Comparison of ENCODE assay signal across 9 mouse cellular contexts in genomic region chr6:84697474-84698287, GRCm38 (mm10).
A peak's percentile ranks its signal among the peaks of the same experiment; 100 is the strongest.
DNase-seq lines count a peak whose midpoint lies in the region; ATAC-seq lines count a peak whose summit lies in the region.
"Had no signal": no experiment of that assay in that cellular context is flagged by ENCODE, and none has a peak within 500 bp of the region (broad histone marks: within the 10 kb centered on the region; RNA-seq: fewer than 3 reads in every experiment).

No protein-coding gene starts in this region.

- ATAC-seq in kidney, embryonic 16.5 days (ENCODE audit: low FRiP score, low TSS enrichment): peak; percentile 73
- ATAC-seq in monocyte, adult 5-6 weeks (replicated peaks; ENCODE audit: insufficient number of reproducible peaks, low FRiP score, low TSS enrichment, poor library complexity, severe bottlenecking): no peak
- no peak for ATAC-seq in erythroblast, adult 5-6 weeks (replicated peaks; ENCODE audit: low FRiP score, poor library complexity, severe bottlenecking)

- DNase-seq in adrenal gland, postnatal 25 days: peak; percentile 39
- peak; percentile 78 for DNase-seq in heart, adult 8-10 months (ENCODE audit: low spot score)
- peak; percentile 45 for DNase-seq in ovary, postnatal 36 days (ENCODE audit: low spot score)
- no peak for DNase-seq in cerebellum, adult 9-11 months
- DNase-seq in frontal cortex, postnatal 10 days (ENCODE audit: low spot score in 2 of 2): no peak

- WGBS in kidney, embryonic 16.5 days: 25% methylated on average over 9 of the region's 9 CpGs

- H3K4me3 ChIP-seq in kidney, embryonic 16.5 days (ENCODE audit: low read length): no peak overlapping the region
- H3K4me3 ChIP-seq: limb, embryonic 15.5 days had no signal

- H3K27ac ChIP-seq in kidney, embryonic 16.5 days (ENCODE audit: low read length): peak overlapping the region; percentile 48; the same call in 1 of the 2 replicates
- H3K27ac ChIP-seq: limb, embryonic 15.5 days had no signal

- H3K9ac ChIP-seq in kidney, embryonic 16.5 days (replicated peaks; ENCODE audit: low read length): peak overlapping the region; percentile 28; the same call in 1 of the 2 replicates
- H3K9ac ChIP-seq: limb, embryonic 15.5 days had no signal

- no peaks in the 10 kb centered on the region for H3K9me3 ChIP-seq in kidney, embryonic 16.5 days (ENCODE audit: low read length)
- H3K9me3 ChIP-seq: limb, embryonic 15.5 days had no signal

- H3K4me2 ChIP-seq in kidney, embryonic 16.5 days (replicated peaks; ENCODE audit: low read depth, low read length): no peak overlapping the region
- H3K4me2 ChIP-seq: limb, embryonic 15.5 days had no signal

- peaks cover 38% of the 10 kb centered on the region for H3K4me1 ChIP-seq in kidney, embryonic 16.5 days (ENCODE audit: insufficient read depth, low read length)

- H3K27me3 ChIP-seq in kidney, embryonic 16.5 days (ENCODE audit: insufficient read depth, low read length): no peaks in the 10 kb centered on the region
- H3K27me3 ChIP-seq: limb, embryonic 15.5 days had no signal

- H3K36me3 ChIP-seq in kidney, embryonic 16.5 days (ENCODE audit: insufficient read depth, low read length): no peaks in the 10 kb centered on the region
- H3K36me3 ChIP-seq: limb, embryonic 15.5 days had no signal

Comparison
In these comparisons a context has a peak if more than half of its experiments do, and no peak if none do; other contexts are left out.
1. DNase-seq: peak in adrenal gland, postnatal 25 days (single experiment), heart, adult 8-10 months (single experiment) and ovary, postnatal 36 days (single experiment); none in cerebellum, adult 9-11 months (single experiment) and frontal cortex, postnatal 10 days (0 of 2).